Mouse (Mus musculus) Patski (cell line): ENCODE results near the gene Shisal2a. TPM values are rescaled to one million over a fixed set of nuclear protein-coding genes. Genes with fewer than 3 reads are reported as not detected.

Experiments used
- ATAC-seq: fragments of 100-300 bp; one replicate; pipeline ENCODE4 v1.8.0; 2021
- CTCF ChIA-PET: fragments of 350-600 bp; sonication (Branson Sonifier 250); formaldehyde crosslinking; loops from one replicate; lab custom pipeline; 2022; ENCODE audit warnings: inconsistent platforms; lab: Charles Lee
- POLR2A ChIA-PET: fragments of 350-600 bp; sonication (Branson Sonifier 250); formaldehyde crosslinking; loops from one replicate; lab custom pipeline; 2022; ENCODE audit warnings: antibody characterized with exemption, inconsistent platforms; lab: Charles Lee
- DNase-seq: peaks from one replicate; pipeline ENCODE4 v3.0.0-alpha.2; 2011; ENCODE audit warnings: low read depth, low spot score
- H3K27me3 ChIP-seq: fragments of 371-371 bp; one replicate; pipeline ENCODE4 v1.5.1; 2021
- CTCF ChIP-seq: fragments of 100-300 bp; IDR thresholded peaks from one replicate; pipeline ENCODE4 v1.5.1; 2021
- in situ Hi-C: fragments of 300-500 bp; cut with MboI; formaldehyde crosslinking; loops from 3 replicates; pipeline ENCODE4 v1.11.1; 2018; ENCODE audit warnings: low pct_unique_long_range_greater_than_20kb, mixed read lengths
- polyA plus RNA-seq: library from polyadenylated mRNA; unstranded; gene quantifications from one replicate; pipeline ENCODE4 v1.2.3, GENCODE M21; 2021

Shisal2a gene
- polyA plus RNA-seq, 1 experiment from 2014 or later, result not detected

DNA sequence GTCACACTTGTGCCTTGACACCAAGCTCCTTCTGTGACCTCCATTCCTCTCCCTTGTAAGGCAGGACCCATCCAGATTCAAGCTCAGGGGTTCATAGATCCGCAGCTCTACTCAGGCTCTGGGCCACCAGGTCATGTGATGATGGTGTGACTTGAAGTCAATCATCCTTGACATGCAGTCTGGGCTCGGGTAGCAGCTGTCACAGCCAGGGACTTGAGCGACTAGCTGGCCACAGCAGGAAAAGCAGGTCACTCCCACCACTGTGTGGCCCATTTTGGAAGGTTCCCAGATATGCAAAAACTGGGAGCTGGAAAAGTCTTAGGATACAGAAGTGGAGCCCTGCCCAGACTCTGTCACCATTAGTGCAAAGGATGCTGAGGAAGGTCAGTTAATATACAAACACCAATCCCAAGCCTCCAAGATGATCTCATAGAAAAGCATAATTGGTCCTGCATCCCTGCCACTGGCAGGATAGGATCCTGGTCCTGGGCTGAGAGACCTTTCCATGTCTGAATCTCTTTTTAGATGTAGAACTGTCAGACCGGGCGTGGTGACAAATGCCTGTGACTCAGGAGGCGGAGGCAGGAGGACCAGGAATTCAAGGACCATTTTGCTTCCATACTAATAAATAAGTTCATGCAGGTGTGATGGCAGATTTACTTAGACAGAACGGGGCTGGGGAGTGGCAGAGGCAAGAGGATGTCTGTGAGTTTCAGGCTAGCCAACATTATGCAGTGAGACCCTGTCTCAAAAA is 62.3 kb downstream of the Shisal2a start:
- no peak for TF ChIP-seq CTCF
- in situ Hi-C loops, result no loop called here
- CTCF ChIA-PET, result no interaction called here
- POLR2A ChIA-PET, result no interaction called here
- DNase-seq (no peak), ATAC-seq (no peak)
- no peaks in the 10 kb centered on the region for H3K27me3 ChIP-seq

DNA sequence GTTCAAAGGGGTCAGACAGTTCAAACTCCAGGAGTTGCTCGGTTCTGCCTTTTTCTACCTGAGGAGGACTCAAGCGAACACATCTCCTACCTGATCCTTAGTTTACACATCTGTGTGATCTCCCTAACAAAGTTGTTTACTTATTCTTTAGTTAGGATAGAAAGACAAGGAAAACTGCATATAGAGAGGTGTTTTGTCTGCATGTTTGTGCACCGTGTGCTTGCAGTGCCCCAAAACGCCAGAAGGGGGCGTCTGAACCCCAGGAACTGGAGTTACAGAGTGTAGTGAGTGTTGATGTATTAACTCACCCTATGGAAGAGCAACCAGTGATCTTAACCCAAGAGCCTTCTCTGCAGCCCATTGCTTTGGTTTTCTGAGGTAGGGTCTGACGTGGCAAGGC is 63.4 kb downstream of the Shisal2a start:
- ATAC-seq (no peak), DNase-seq (no peak)
- H3K27me3 ChIP-seq, result no peaks in the 10 kb centered on the region
- TF ChIP-seq CTCF, result no peak
- in situ Hi-C loops, result loop anchor here (10.0 kb wide), 1 partner anchor 425 kb away; no protein-coding TSS in a partner anchor
- POLR2A ChIA-PET, result no interaction called here
- CTCF ChIA-PET, result no interaction called here

DNA sequence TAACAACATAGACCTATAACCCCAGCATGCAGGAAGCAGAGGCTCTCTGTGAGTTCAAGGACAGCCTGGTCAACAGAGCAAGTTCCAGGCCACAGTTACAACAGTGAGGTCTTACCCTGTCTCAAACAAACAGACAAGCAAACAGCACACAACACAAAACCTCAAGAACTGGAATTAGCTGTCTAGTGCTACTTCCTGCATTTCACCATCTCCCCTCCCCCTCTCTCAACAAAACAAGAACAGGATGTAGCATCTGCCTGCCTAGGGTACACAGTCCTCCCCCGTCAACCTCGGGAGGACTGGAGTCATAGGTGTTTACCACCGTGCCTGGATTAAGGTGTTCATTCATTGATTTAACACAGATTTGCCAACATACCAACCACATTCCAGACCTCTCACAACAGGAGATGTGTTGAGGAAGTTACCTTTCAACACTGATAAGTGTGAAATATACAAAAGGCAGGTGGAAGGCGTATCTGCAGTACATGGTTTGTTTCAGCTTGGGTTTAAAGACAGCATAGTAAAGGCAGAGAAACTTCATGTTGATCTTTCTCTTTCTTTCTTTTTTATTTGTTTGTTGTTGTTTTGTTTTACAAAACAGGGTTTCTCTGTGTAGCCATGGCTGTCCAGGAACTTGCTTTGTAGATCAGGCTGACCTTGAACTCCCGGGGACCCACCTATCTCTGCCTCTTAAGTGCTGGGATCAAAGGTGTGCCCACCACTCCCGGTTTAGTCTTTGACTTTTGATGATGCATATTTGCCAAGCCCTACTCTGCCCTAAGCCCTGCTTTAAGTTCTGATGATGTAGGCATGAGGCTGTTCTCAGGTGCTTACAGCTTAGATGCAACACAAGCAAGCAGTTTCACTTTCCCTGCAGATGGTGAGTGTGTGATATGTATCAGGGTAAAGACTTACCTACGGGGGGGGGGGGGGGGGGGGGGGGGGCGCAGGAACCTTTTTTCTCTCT is 64.2 kb downstream of the Shisal2a start:
- in situ Hi-C loops, result loop anchor here (10.0 kb wide), 1 partner anchor 424 kb away; no protein-coding TSS in a partner anchor
- ATAC-seq, result no peak
- ChIA-PET POLR2A (no interaction called here), CTCF (no interaction called here)
- no peak for TF ChIP-seq CTCF
- no peaks in the 10 kb centered on the region for H3K27me3 ChIP-seq
- DNase-seq, result no peak

Other genes with a start within 250 kb of the Shisal2a start
- gene Scp2, start 238.4 kb downstream of the Shisal2a start, polyA plus RNA-seq, result 105 TPM
- gene Echdc2, start 217.9 kb downstream of the Shisal2a start, polyA plus RNA-seq, result 32.2 TPM
- gene Zyg11a, start 165.3 kb downstream of the Shisal2a start, polyA plus RNA-seq, result 0.05 TPM
- gene Zyg11b, start 82.3 kb downstream of the Shisal2a start, polyA plus RNA-seq, result 16.8 TPM
- 30.0 TPM for gene Coa7, start 55.2 kb downstream of the Shisal2a start, polyA plus RNA-seq
- not detected for gene Gpx7, start 23.6 kb upstream of the Shisal2a start, polyA plus RNA-seq
- 23.9 TPM for gene Tut4, start 76.1 kb upstream of the Shisal2a start, polyA plus RNA-seq
- gene Prpf38a, start 196.0 kb upstream of the Shisal2a start, polyA plus RNA-seq, result 37.3 TPM
- 2.1 TPM for gene Orc1, start 196.1 kb upstream of the Shisal2a start, polyA plus RNA-seq
- gene Cc2d1b, start 236.6 kb upstream of the Shisal2a start, polyA plus RNA-seq, result 47.3 TPM